Mouse (Mus musculus) erythroblast, adult 5-6 weeks (primary cell): ENCODE measurements around the gene Tsen34. TPM values are rescaled to one million over a fixed set of nuclear protein-coding genes. Genes with fewer than 3 reads are reported as not detected.

Experiments used
- ATAC-seq: replicated peaks from 2 replicates; pipeline ENCODE4 v1.8.0; 2016; ENCODE audit warnings: moderate number of reproducible peaks, mild to moderate bottlenecking, moderate TSS enrichment, inconsistent platforms; ENCODE audit not compliant: poor library complexity, low FRiP score, severe bottlenecking
- total RNA-seq, 2 experiments: library from RNA; stranded (forward) in 1 of 2; stranded (reverse) in 1 of 2; fragments of 150-400 nt in 1 of 2; fragments of 200-764, 138-1000 nt in 1 of 2; gene quantifications; 2 replicates each; pipeline versions ENCODE4 v1.2.3 to v1.2.4; 2015 to 2017; ENCODE audit warnings: low replicate concordance in 2 of 2

The Tsen34 gene
- total RNA-seq (2015; ENCODE audit: low replicate concordance) (1.2 and 7.9 TPM in 2 replicates), total RNA-seq (2017; ENCODE audit: low replicate concordance) (1.3 and 3.2 TPM in 2 replicates)

GRCm38 (mm10) chr7:3692382-3692986, at the start of gene Tsen34:
Gene Tsen34, plus strand, starts transcription at chr7:3692863.
- ATAC-seq: no peak; the same call in none of the 2 replicates

- ATAC-seq: no peak
Measured at GRCm38 (mm10) chr7:3643412-3643811, 49.3 kb upstream of the Tsen34 start.

GRCm38 (mm10) chr7:3643843-3644242, 48.8 kb upstream of the Tsen34 start:
- no peak for ATAC-seq

GRCm38 (mm10) chr7:3644348-3644671, 48.4 kb upstream of the Tsen34 start:
- peak; percentile 2; the same call in 1 of the 2 replicates for ATAC-seq

GRCm38 (mm10) chr7:3644672-3645487, 47.8 kb upstream of the Tsen34 start, which contains the start of gene Cnot3:
Gene Cnot3, plus strand, starts transcription at chr7:3645268.
- peak; percentile 92 for ATAC-seq

- ATAC-seq: peak; percentile 26
Measured at GRCm38 (mm10) chr7:3645488-3646025, 47.1 kb upstream of the Tsen34 start.

- ATAC-seq: no peak
Measured at GRCm38 (mm10) chr7:3646188-3646587, 46.5 kb upstream of the Tsen34 start.

GRCm38 (mm10) chr7:3646641-3647040, 46.0 kb upstream of the Tsen34 start:
- no peak for ATAC-seq

GRCm38 (mm10) chr7:3656966-3657365, 35.7 kb upstream of the Tsen34 start:
- no peak for ATAC-seq

GRCm38 (mm10) chr7:3658578-3658977, 34.1 kb upstream of the Tsen34 start:
- ATAC-seq: no peak

GRCm38 (mm10) chr7:3664524-3665214, 28.0 kb upstream of the Tsen34 start:
- ATAC-seq: no peak

- peak; percentile 94 for ATAC-seq
Measured at GRCm38 (mm10) chr7:3665215-3666114, 27.2 kb upstream of the Tsen34 start, which contains the start of gene Leng1. Gene Leng1, minus strand, starts transcription at chr7:3665840.

GRCm38 (mm10) chr7:3666921-3667391, 25.7 kb upstream of the Tsen34 start:
- ATAC-seq: no peak

- peak; percentile 93 for ATAC-seq
Measured at GRCm38 (mm10) chr7:3674507-3675227, 18.0 kb upstream of the Tsen34 start.

- ATAC-seq: no peak
Measured at GRCm38 (mm10) chr7:3675228-3675548, 17.5 kb upstream of the Tsen34 start.

- ATAC-seq: no peak
Measured at GRCm38 (mm10) chr7:3676371-3676770, 16.3 kb upstream of the Tsen34 start.

- no peak for ATAC-seq
Measured at GRCm38 (mm10) chr7:3677342-3677741, 15.3 kb upstream of the Tsen34 start, which contains the start of gene Tmc4. Gene Tmc4, minus strand, starts transcription at chr7:3677553.

- no peak for ATAC-seq
Measured at GRCm38 (mm10) chr7:3683908-3684550, 8.6 kb upstream of the Tsen34 start.
